Mouse (Mus musculus) layer of hippocampus, postnatal 14 days (tissue): ENCODE measurements around the gene Hist1h4i. TPM values are rescaled to one million over a fixed set of nuclear protein-coding genes. Genes with fewer than 3 reads are reported as not detected.

Experiments used
- DNase-seq, 2 experiments: peaks; one replicate each; pipeline ENCODE4 v3.0.0; 2021 to 2022; ENCODE audit warnings: low spot score in 2 of 2, mixed read lengths in 1 of 2
- total RNA-seq, 2 experiments: library from RNA; stranded (reverse); gene quantifications; 2 replicates each; pipeline ENCODE4 v1.2.3; 2021

Gene Hist1h4i
- total RNA-seq, 2 experiments from 2014 or later: 42.3 to 60.3 TPM

DNA sequence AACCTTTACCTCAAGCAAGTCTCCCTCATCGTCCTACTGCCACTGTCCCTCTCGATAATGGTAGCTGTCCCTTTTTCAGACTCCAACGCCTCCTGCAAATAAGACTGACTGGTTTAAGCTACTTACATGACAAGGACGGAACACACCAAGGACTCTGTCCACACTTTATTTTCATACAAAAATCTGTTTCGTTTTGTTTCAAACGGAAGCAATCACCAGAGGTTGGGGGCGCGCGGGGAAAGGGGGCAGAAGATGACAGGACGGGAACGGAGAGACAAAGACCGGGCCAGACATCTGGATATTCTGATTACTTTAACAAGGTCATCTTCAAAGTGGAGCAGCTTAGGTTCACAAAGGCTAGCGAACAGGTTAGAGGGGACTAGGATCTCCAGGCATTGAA lies 27.4 kb downstream of the Hist1h4i start:
- DNase-seq: no peak

GRCm38 (mm10) chr13:22009642-22010041 lies 31.5 kb downstream of the Hist1h4i start, which contains the start of gene Prss16:
Prss16 (minus strand) TSS chr13:22009742.
- DNase-seq: no peak

- DNase-seq: no peak
Measured at GRCm38 (mm10) chr13:22008707-22009106, 32.5 kb downstream of the Hist1h4i start.

GRCm38 (mm10) chr13:22007872-22008271 lies 33.3 kb downstream of the Hist1h4i start:
- DNase-seq: no peak

DNA sequence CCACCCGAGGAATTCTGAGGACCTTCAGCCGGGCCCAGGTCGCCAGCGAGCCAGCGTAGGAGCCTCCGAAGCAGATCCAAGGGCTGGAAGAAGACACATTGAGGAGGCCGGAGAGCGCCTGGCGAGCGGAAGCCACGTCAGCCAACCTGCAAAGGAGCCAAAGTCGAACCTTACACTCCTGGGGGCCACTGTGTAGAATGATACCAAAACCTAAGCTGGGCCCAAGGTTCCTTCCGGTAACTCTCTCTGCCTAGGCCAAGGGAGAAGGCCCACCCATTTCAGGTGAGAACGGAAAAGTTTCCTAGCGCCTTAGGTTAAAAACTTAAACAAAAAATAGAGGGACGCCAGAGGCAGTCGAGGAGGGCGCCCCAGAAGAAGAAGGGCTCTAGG lies 34.0 kb downstream of the Hist1h4i start:
- no peak for DNase-seq

GRCm38 (mm10) chr13:22006334-22007120 lies 34.6 kb downstream of the Hist1h4i start:
- DNase-seq: no peak

DNA sequence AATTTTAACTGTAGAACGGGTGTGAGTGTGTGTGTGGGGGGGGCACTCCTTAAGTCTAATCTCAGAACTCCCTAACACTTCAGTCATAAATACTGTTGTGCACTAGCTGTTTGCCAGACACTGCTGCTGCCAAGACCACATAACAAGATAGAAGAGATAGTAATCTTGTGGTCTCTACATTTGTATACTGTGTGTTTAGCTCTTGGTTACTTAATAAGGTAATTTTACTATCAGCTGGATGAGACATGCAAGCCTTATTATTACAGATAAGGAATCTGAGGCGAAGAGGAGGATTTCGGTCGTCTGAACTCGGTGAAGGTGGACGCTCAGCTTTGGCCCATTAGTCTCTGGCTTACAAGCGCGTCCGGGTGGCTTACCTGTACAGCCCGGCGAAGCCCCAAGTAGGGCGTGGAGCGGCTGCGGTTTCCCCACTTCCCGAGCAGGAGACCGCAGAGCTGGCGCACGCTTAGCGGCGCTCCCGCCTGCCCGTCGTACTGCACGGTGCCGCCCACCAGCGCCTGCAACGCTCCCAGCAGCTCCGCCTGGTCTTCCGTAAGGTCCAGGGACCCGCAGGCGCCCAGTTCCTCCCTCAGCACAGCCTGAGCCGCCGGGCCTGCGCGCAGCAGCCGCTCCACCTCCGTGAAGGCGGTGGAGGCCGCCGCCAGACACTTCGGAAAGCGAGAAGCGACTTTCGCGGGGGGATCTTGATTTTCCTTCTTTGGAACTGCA lies 35.4 kb downstream of the Hist1h4i start:
- peak in 1 of 2 experiments; percentile 20 for DNase-seq

GRCm38 (mm10) chr13:22001823-22002222 lies 39.3 kb downstream of the Hist1h4i start:
- no peak for DNase-seq

- DNase-seq: no peak
Measured at GRCm38 (mm10) chr13:22001346-22001745, 39.8 kb downstream of the Hist1h4i start.

DNA sequence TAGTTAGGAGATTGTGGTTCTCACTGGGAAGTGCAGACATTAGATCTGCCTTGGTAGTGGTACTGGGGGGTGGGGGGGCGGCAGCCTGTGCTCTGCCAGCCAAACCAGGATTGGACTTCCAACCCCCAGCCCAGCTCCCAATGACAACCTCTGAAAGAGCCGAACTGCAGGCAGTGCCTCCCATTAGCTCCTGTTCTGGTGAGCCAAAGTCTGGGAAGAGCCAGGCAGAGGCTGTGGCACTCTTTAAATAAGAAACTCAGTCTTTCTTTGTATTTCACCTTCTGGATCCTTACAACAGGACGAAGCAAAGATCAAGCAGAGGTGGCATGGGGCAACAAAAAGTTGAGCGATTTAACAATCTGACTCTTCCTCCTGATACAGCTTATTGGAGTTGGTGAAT lies 42.0 kb downstream of the Hist1h4i start:
- no peak for DNase-seq

GRCm38 (mm10) chr13:21998412-21998811 lies 42.8 kb downstream of the Hist1h4i start:
- DNase-seq: no peak

- DNase-seq: no peak
Measured at GRCm38 (mm10) chr13:21997821-21998220, 43.3 kb downstream of the Hist1h4i start.

DNA sequence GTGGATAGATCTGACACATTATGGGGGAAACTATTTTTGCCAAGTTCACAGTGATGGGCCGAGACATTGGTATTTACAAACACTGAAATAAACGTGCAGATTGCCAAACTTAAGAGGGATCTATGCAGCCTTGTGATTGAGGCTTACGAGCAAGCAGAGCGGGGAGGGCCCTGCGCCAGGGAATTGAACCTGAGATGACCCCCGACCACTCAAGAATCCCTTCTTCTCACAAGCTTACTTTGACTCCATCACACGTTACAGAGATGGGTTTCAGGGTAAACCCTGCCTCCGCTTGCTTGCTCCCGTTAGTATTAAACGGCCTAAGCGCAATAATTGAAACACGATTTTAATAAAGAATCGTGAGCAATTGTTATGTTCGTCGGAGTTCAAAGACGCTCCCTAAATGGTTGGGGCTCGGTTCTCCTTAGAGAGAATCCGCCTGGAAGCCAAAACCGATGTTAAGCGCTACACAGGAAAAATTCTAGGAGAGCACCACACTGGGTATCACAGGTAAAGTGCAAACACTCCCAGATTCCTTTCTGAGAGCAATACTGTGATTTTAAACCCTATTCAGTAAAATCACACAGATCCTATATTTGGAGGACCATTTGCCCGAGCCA lies 43.9 kb downstream of the Hist1h4i start:
- DNase-seq: no peak

GRCm38 (mm10) chr13:21996840-21997185 lies 44.3 kb downstream of the Hist1h4i start:
- DNase-seq: no peak

DNA sequence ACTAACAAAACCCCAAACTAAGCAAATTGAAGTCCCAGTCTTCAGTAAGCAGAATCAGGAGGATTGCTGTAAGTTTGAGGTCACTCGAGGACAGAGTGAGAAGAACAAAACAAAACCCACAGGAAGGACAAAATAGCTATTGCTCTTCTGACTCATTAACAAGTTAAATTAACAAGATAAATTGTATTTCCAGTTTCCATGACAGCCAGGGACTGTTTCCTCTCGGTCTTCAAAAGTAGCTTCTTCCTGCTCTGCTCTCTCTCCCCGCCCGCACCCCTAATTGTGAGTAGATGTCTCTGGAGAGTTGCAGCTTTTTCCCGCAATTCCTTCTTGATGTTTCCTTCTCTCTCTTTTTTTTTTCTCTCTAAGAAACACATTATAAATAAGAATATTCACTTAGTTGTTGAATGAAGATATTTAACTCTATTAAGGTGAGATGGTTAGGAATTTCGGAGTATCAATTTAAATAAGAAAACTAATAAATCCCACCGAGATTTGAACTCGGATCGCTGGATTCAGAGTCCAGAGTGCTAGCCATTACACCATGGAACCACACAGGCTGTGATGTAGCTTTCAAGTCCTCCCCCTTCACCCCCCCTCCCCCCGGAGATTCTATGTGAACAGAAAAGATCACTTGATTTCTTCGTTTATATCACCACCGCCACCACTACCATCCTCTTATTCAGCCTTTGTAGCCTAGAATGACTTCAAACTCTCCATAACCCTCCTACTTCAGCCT lies 44.9 kb downstream of the Hist1h4i start:
- DNase-seq: peak; percentile 12 to 30

- peak; percentile 8 to 24 for DNase-seq
Measured at GRCm38 (mm10) chr13:21995331-21995914, 45.7 kb downstream of the Hist1h4i start.

DNA sequence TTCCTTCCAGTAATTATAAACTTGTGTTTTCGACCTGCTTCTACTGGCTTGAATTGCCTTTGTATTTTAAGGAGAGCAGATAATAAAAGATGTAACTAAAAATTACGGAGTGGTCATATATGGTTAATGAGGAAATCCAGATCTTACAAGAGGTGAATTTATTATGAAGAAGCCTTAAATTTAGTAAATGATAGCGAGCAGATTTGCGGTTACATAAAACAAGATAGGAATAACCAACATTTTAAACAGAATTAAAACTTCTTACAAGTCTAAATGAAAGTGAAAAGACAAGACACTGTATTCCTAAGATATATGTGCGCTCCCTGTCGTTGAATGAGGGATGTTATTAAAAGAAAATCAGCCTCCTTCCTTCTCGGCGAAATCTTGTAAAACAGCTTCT lies 46.3 kb downstream of the Hist1h4i start:
- DNase-seq: no peak

DNA sequence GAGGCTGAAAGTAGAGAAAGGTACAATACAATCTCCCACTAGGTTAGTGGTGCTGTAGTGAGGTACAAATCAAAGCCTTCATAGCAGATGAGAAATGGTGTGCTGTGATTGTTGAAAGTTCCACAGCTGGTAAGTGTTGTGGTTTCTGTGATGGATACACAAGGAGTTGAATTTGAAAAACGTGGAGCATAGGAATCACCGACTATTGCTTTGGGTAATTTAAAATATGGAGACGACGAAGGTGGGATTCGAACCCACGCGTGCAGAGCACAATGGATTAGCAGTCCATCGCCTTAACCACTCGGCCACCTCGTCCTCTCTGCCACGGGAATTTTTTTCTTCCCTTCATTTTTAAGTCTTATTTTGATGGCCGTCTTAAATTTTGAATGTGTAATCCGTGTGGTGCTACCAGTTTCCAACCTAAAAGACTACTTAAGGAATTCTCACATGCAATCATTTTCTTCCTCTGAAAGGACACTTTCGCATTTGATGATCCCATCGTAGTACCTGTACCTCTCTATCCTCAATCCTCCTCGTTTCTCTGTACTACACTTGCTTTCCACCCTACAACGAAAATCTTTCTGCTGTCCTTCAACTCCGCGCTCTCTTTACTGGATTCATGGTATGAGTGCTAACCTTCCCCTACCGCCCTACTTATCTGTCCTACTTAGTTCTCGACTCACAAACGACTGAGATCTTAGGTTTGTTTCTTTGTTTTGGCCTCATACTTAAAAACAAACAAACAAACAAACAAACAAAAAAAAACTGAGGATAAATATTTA lies 47.0 kb downstream of the Hist1h4i start:
- DNase-seq: peak; percentile 25 to 42

DNA sequence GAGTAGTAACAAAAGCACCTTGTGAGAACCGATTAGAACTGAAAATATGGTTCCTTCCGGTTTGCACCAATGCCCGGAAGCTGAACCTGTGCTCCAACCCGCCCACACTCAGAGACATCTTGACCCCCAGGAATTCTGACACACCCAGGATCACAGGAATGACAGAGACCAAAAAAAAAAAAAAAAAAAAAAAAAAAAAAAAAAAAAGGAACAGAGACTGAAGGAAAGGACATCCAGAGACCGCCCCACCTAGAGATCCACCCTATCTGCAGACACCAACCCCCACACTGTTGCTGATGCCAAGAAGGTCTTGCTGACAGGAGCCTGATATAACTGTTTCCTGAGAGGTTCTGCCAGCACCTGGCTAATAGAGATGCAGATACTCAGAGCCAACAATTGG lies 48.6 kb downstream of the Hist1h4i start:
- DNase-seq: no peak
